Mouse (Mus musculus): Measurements from ENCODE around the gene Npepps. TPM values are rescaled to one million over a fixed set of nuclear protein-coding genes. Genes with fewer than 3 reads are reported as not detected.

The Npepps gene
- polyA plus RNA-seq, 1 experiment, result 37.8 TPM

- H3K79me2 ChIP-seq (ENCODE audit: control insufficient read depth, insufficient read depth), result no peaks in the 10 kb centered on the region
- no peak overlapping the region for H3K4me3 ChIP-seq (ENCODE audit: insufficient read depth, poor library complexity, severe bottlenecking)
- no peaks in the 10 kb centered on the region for H3K79me3 ChIP-seq (ENCODE audit: low read depth)
- TF ChIP-seq MYOG (IDR thresholded peaks at IDR 0.05; ENCODE audit: control insufficient read depth, extremely low read depth, insufficient read length), result no peak
- no peak for TF ChIP-seq MAX (IDR thresholded peaks at IDR 0.05)
- no peak for TF ChIP-seq USF1 (IDR thresholded peaks at IDR 0.05; ENCODE audit: low read depth)
- no peak for TF ChIP-seq CEBPB (IDR thresholded peaks at IDR 0.05; ENCODE audit: low read depth)
- TF ChIP-seq CTCF (IDR thresholded peaks at IDR 0.05; ENCODE audit: control insufficient read depth, insufficient read depth, insufficient read length), result no peak
- peaks cover 94% of the 10 kb centered on the region for H3K36me3 ChIP-seq (ENCODE audit: control insufficient read depth, insufficient read depth)
- H3ac ChIP-seq (ENCODE audit: control insufficient read depth, insufficient read length, low read depth), result no peak overlapping the region
- H3K27me3 ChIP-seq (ENCODE audit: control insufficient read depth, insufficient read depth, insufficient read length), result no peaks in the 10 kb centered on the region
These were observed 69.6 kb downstream of the Npepps start for GRCm38 (mm10) chr11:97210728-97211400.

- H3K36me3 ChIP-seq (ENCODE audit: control insufficient read depth, insufficient read depth), result peaks cover 66% of the 10 kb centered on the region
- no peaks in the 10 kb centered on the region for H3K79me2 ChIP-seq (ENCODE audit: control insufficient read depth, insufficient read depth)
- TF ChIP-seq MYOD1 (IDR thresholded peaks at IDR 0.05; ENCODE audit: control insufficient read depth, insufficient read length, low read depth) (peak; percentile 20), USF1 (IDR thresholded peaks at IDR 0.05; ENCODE audit: low read depth) (peak; percentile 53), MYOG (IDR thresholded peaks at IDR 0.05; ENCODE audit: control insufficient read depth, extremely low read depth, insufficient read length) (no peak), FOSL1 (IDR thresholded peaks at IDR 0.05; ENCODE audit: insufficient read depth, low read length, poor library complexity, severe bottlenecking) (no peak), CEBPB (IDR thresholded peaks at IDR 0.05; ENCODE audit: low read depth) (no peak), CTCF (IDR thresholded peaks at IDR 0.05; ENCODE audit: control insufficient read depth, insufficient read depth, insufficient read length) (no peak), MAX (IDR thresholded peaks at IDR 0.05) (peak; percentile 23)
These were observed 73.4 kb downstream of the Npepps start for GRCm38 (mm10) chr11:97207011-97207422.

GRCm38 (mm10) chr11:97199519-97199918 is 80.9 kb downstream of the Npepps start:
- no peaks in the 10 kb centered on the region for H3K79me3 ChIP-seq (ENCODE audit: low read depth)
- H3ac ChIP-seq (ENCODE audit: control insufficient read depth, insufficient read length, low read depth), result no peak overlapping the region
- H3K79me2 ChIP-seq (ENCODE audit: control insufficient read depth, insufficient read depth), result no peaks in the 10 kb centered on the region
- peaks cover 1% of the 10 kb centered on the region for H3K36me3 ChIP-seq (ENCODE audit: control insufficient read depth, insufficient read depth)
- TF ChIP-seq CTCF (IDR thresholded peaks at IDR 0.05; ENCODE audit: control insufficient read depth, insufficient read depth, insufficient read length) (no peak), MYOD1 (IDR thresholded peaks at IDR 0.05; ENCODE audit: control insufficient read depth, insufficient read length, low read depth) (no peak), CEBPB (IDR thresholded peaks at IDR 0.05; ENCODE audit: low read depth) (peak; percentile 40), MYOG (IDR thresholded peaks at IDR 0.05; ENCODE audit: control insufficient read depth, extremely low read depth, insufficient read length) (no peak), USF1 (IDR thresholded peaks at IDR 0.05; ENCODE audit: low read depth) (no peak), MAX (IDR thresholded peaks at IDR 0.05) (no peak)
- H3K4me3 ChIP-seq (ENCODE audit: insufficient read depth, poor library complexity, severe bottlenecking), result no peak overlapping the region
- H3K27me3 ChIP-seq (ENCODE audit: control insufficient read depth, insufficient read depth, insufficient read length), result no peaks in the 10 kb centered on the region

More at GRCm38 (mm10) chr11:97207011-97207422, 73.4 kb downstream of the Npepps start:
- peak overlapping the region; percentile 18 for H3ac ChIP-seq (ENCODE audit: control insufficient read depth, insufficient read length, low read depth)
- no peaks in the 10 kb centered on the region for H3K79me3 ChIP-seq (ENCODE audit: low read depth)
- H3K4me3 ChIP-seq (ENCODE audit: insufficient read depth, poor library complexity, severe bottlenecking), result no peak overlapping the region
- H3K27me3 ChIP-seq (ENCODE audit: control insufficient read depth, insufficient read depth, insufficient read length), result no peaks in the 10 kb centered on the region

- no peaks in the 10 kb centered on the region for H3K79me3 ChIP-seq (ENCODE audit: low read depth)
- H3K36me3 ChIP-seq (ENCODE audit: control insufficient read depth, insufficient read depth), result no peaks in the 10 kb centered on the region
- no peaks in the 10 kb centered on the region for H3K27me3 ChIP-seq (ENCODE audit: control insufficient read depth, insufficient read depth, insufficient read length)
- peaks cover 1% of the 10 kb centered on the region for H3K79me2 ChIP-seq (ENCODE audit: control insufficient read depth, insufficient read depth)
- TF ChIP-seq CTCF (IDR thresholded peaks at IDR 0.05; ENCODE audit: control insufficient read depth, insufficient read depth, insufficient read length) (peak; percentile 54), MYOG (IDR thresholded peaks at IDR 0.05; ENCODE audit: control insufficient read depth, extremely low read depth, insufficient read length) (no peak)
- no peak overlapping the region for H3ac ChIP-seq (ENCODE audit: control insufficient read depth, insufficient read length, low read depth)
- no peak overlapping the region for H3K4me3 ChIP-seq (ENCODE audit: insufficient read depth, poor library complexity, severe bottlenecking)
These were observed 81.8 kb downstream of the Npepps start for GRCm38 (mm10) chr11:97198601-97199000.

- Histone ChIP-seq H3K4me3 (ENCODE audit: insufficient read depth, poor library complexity, severe bottlenecking) (no peak overlapping the region), H3K79me3 (ENCODE audit: low read depth) (no peaks in the 10 kb centered on the region), H3ac (ENCODE audit: control insufficient read depth, insufficient read length, low read depth) (no peak overlapping the region), H3K36me3 (ENCODE audit: control insufficient read depth, insufficient read depth) (no peaks in the 10 kb centered on the region), H3K27me3 (ENCODE audit: control insufficient read depth, insufficient read depth, insufficient read length) (no peaks in the 10 kb centered on the region), H3K79me2 (ENCODE audit: control insufficient read depth, insufficient read depth) (peaks cover 7% of the 10 kb centered on the region)
- TF ChIP-seq CEBPB (IDR thresholded peaks at IDR 0.05; ENCODE audit: low read depth) (no peak), FOSL1 (IDR thresholded peaks at IDR 0.05; ENCODE audit: insufficient read depth, low read length, poor library complexity, severe bottlenecking) (no peak), USF1 (IDR thresholded peaks at IDR 0.05; ENCODE audit: low read depth) (no peak), MYOG (IDR thresholded peaks at IDR 0.05; ENCODE audit: control insufficient read depth, extremely low read depth, insufficient read length) (no peak), MYOD1 (IDR thresholded peaks at IDR 0.05; ENCODE audit: control insufficient read depth, insufficient read length, low read depth) (no peak), CTCF (IDR thresholded peaks at IDR 0.05; ENCODE audit: control insufficient read depth, insufficient read depth, insufficient read length) (no peak), MAX (IDR thresholded peaks at IDR 0.05) (no peak)
These were observed 83.4 kb downstream of the Npepps start for GRCm38 (mm10) chr11:97197021-97197420.

GRCm38 (mm10) chr11:97196541-97196940 is 83.9 kb downstream of the Npepps start:
- Histone ChIP-seq H3K36me3 (ENCODE audit: control insufficient read depth, insufficient read depth) (peaks cover 4% of the 10 kb centered on the region), H3K4me3 (ENCODE audit: insufficient read depth, poor library complexity, severe bottlenecking) (no peak overlapping the region), H3K27me3 (ENCODE audit: control insufficient read depth, insufficient read depth, insufficient read length) (no peaks in the 10 kb centered on the region), H3K79me3 (ENCODE audit: low read depth) (no peaks in the 10 kb centered on the region), H3ac (ENCODE audit: control insufficient read depth, insufficient read length, low read depth) (no peak overlapping the region), H3K79me2 (ENCODE audit: control insufficient read depth, insufficient read depth) (peaks cover 9% of the 10 kb centered on the region)
- TF ChIP-seq USF1 (IDR thresholded peaks at IDR 0.05; ENCODE audit: low read depth) (no peak), MAX (IDR thresholded peaks at IDR 0.05) (no peak), MYOD1 (IDR thresholded peaks at IDR 0.05; ENCODE audit: control insufficient read depth, insufficient read length, low read depth) (no peak), CTCF (IDR thresholded peaks at IDR 0.05; ENCODE audit: control insufficient read depth, insufficient read depth, insufficient read length) (no peak), CEBPB (IDR thresholded peaks at IDR 0.05; ENCODE audit: low read depth) (no peak), FOSL1 (IDR thresholded peaks at IDR 0.05; ENCODE audit: insufficient read depth, low read length, poor library complexity, severe bottlenecking) (no peak), MYOG (IDR thresholded peaks at IDR 0.05; ENCODE audit: control insufficient read depth, extremely low read depth, insufficient read length) (no peak)
